Mouse (Mus musculus) heart, adult 2 months (tissue): ENCODE measurements at regions not wholly inside any gene's neighbourhood (a gene's known extent, or its start where the extent isn't known, plus 50 kb on each side); places are given as distances from the start of the nearest gene placed in this dataset.

Source experiments
- CTCF ChIP-seq: fragments of 200-600 bp; IDR thresholded peaks from 2 replicates; pipeline ENCODE4 v1.8.1; 2022; ENCODE audit warnings: antibody characterized with exemption, mild to moderate bottlenecking, moderate library complexity
- EP300 ChIP-seq: fragments of 200-500 bp; IDR thresholded peaks from 2 replicates; pipeline ENCODE4 v1.6.1; 2011; ENCODE audit warnings: low read depth, low read length, control low read depth; ENCODE audit not compliant: insufficient read depth
- POLR2A ChIP-seq: fragments of 200-500 bp; IDR thresholded peaks from 2 replicates; pipeline ENCODE4 v1.6.1; 2011; ENCODE audit warnings: mild to moderate bottlenecking, low read depth, low read length, control low read depth; ENCODE audit not compliant: insufficient read depth

DNA sequence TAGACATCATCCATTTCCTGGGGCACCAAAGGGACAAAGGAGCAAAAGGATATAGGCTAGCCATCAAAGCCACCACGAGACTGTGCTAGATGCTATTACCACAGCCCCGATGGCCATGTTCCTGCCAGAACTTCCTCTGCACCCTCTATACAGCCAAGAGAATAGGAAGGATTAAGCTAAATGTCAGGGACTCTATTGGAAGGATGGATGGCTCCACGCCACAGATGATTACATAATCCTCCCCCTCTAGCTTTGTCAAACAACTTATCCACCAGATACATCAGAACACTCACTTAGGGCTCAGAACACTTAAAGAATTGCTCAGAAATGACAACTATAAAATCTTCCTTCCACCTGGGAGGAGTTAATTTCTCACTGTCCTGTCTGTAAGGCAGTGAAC, 265.3 kb downstream of the Galc start:
- TF ChIP-seq EP300 (no peak), CTCF (no peak), POLR2A (no peak)
